Mouse (Mus musculus): ENCODE data around the gene Car10.

GRCm38 (mm10) chr11:93065021-93065420 lies 32.8 kb upstream of the Car10 start:
- TF ChIP-seq CTCF (IDR thresholded peaks at IDR 0.05; ENCODE audit: control insufficient read depth, insufficient read depth, low read length), result no peak
- TF ChIP-seq POLR2A (IDR thresholded peaks at IDR 0.05; ENCODE audit: borderline replicate concordance, control insufficient read depth, low read depth, low read length), result no peak

Data from bone marrow, adult 2 months (tissue).